19 mouse cellular contexts compared by ENCODE assay signal in genomic region chr12:95738031-95738430, GRCm38 (mm10). TPM values are rescaled to one million over a fixed set of nuclear protein-coding genes. Genes with fewer than 3 reads are reported as not detected.
DNase-seq lines count a peak whose midpoint lies in the region; ATAC-seq and TF ChIP-seq lines count a peak whose summit lies in the region.
"Had no signal": no experiment of that assay in that cellular context is flagged by ENCODE, and none has a peak within 500 bp of the region (broad histone marks: within the 10 kb centered on the region; RNA-seq: fewer than 3 reads in every experiment).

No protein-coding gene starts in this region.

- TF ChIP-seq POLR2A in brain, embryonic 14.5 days (IDR thresholded peaks at IDR 0.05; ENCODE audit: borderline replicate concordance, extremely low read depth, insufficient read depth, insufficient read length, poor library complexity, severe bottlenecking) = no peak

- no peak for TF ChIP-seq CTCF in brain, embryonic 14.5 days (IDR thresholded peaks at IDR 0.05; ENCODE audit: borderline replicate concordance, extremely low read depth, insufficient read depth, insufficient read length)

- H3K36me3 ChIP-seq in heart, embryonic 15.5 days = no peaks in the 10 kb centered on the region
- H3K36me3 ChIP-seq: hindbrain, embryonic 12.5 days had no signal

- intact Hi-C loops in gastrocnemius, postnatal 14 days (cut with DNase I; ENCODE audit: low total_unique reads) = no loop called here

- H3K4me1 ChIP-seq in heart, embryonic 15.5 days (replicated peaks) = peaks cover 18% of the 10 kb centered on the region

- 0 out of 2 replicates have a peak overlapping the region, but pooled peaks have one; percentile 2 for H3K27ac ChIP-seq in heart, embryonic 15.5 days
- H3K27ac ChIP-seq: hindbrain, embryonic 12.5 days; limb, embryonic 15.5 days had no signal

- no peak for ATAC-seq in heart, embryonic 15.5 days (replicated peaks; ENCODE audit: insufficient number of reproducible peaks, insufficient read depth, low FRiP score, low read depth)
- ATAC-seq: intestine, postnatal 0 days had no signal

- no peak overlapping the region for H3K9ac ChIP-seq in heart, embryonic 15.5 days
- H3K9ac ChIP-seq: hindbrain, embryonic 12.5 days; limb, embryonic 15.5 days; lung, embryonic 14.5 days had no signal

- no peaks in the 10 kb centered on the region for H3K27me3 ChIP-seq in heart, embryonic 15.5 days
- H3K27me3 ChIP-seq: hindbrain, embryonic 12.5 days; limb, embryonic 15.5 days had no signal

- no peaks in the 10 kb centered on the region for H3K9me3 ChIP-seq in heart, embryonic 15.5 days (replicated peaks)
- H3K9me3 ChIP-seq: hindbrain, embryonic 12.5 days; limb, embryonic 15.5 days had no signal

- 49% methylated on average over 5 of the region's 5 CpGs for WGBS in heart, embryonic 15.5 days

- no peak overlapping the region for H3K4me2 ChIP-seq in heart, embryonic 15.5 days
- H3K4me2 ChIP-seq: hindbrain, embryonic 12.5 days; limb, embryonic 15.5 days; lung, embryonic 14.5 days had no signal

- DNase-seq in gastrocnemius, postnatal 14 days = peak; percentile 8
- DNase-seq in gastrocnemius, adult 18-20 months (ENCODE audit: low spot score) = no peak
- peak; percentile 45 for DNase-seq in layer of hippocampus, adult 9-11 months
- DNase-seq in layer of hippocampus, postnatal 36 days = no peak
- DNase-seq in brain, embryonic 14.5 days (ENCODE audit: low read depth) = peak; percentile 51
- no peak for DNase-seq in embryo, embryonic 10 days (ENCODE audit: low spot score)
- DNase-seq in c-Kit-positive CD71-positive TER-119-positive erythroid progenitor cells, embryonic 14.5 days (ENCODE audit: low spot score) = no peak
- DNase-seq: adrenal gland, postnatal 14 days; cerebellum, adult 11-12 months; kidney, postnatal 36 days; right cerebral cortex, postnatal 25 days had no signal

- H3K4me3 ChIP-seq in heart, embryonic 15.5 days = no peak overlapping the region
- H3K4me3 ChIP-seq: hindbrain, embryonic 12.5 days; limb, embryonic 15.5 days; myocyte had no signal

RNA-seq across cellular contexts. Expression of gene Flrt2, which starts 46.0 kb away (rescaled TPM):
- 10 to 100 TPM in 1 of 2 experiments, 1 to 10 TPM in 1; 6.3 to 10.9 TPM for total RNA-seq in gastrocnemius, postnatal 14 days (2021)
- 1 to 10 TPM; 3.8 to 8.2 TPM for total RNA-seq in gastrocnemius, adult 18-20 months (2021)
- 10 to 100 TPM; 39.4 to 40.4 TPM for total RNA-seq in layer of hippocampus, postnatal 36 days (2021)
- 16.7 and 27.0 TPM in 2 replicates for polyA plus RNA-seq in brain, embryonic 14.5 days (2012; rRNA removed)
- polyA plus RNA-seq in heart, embryonic 15.5 days (2015; fragmentation: Nextera tagmentation; extraction: Ambion mirVana) = 19.2 and 24.9 TPM in 2 replicates
- total RNA-seq: common myeloid progenitor, adult 5-6 weeks; MEL had no signal

Comparison
In these comparisons a context has a peak if more than half of its experiments do, and no peak if none do; other contexts are left out.
1. DNase-seq: peak in gastrocnemius, postnatal 14 days (single experiment), layer of hippocampus, adult 9-11 months (single experiment) and brain, embryonic 14.5 days (single experiment); none in gastrocnemius, adult 18-20 months (single experiment), layer of hippocampus, postnatal 36 days (0 of 2), embryo, embryonic 10 days (single experiment) and c-Kit-positive CD71-positive TER-119-positive erythroid progenitor cells, embryonic 14.5 days (single experiment).